Mouse (Mus musculus) forebrain, embryonic 16.5 days (tissue): ENCODE measurements around the gene E330021D16Rik. TPM values are rescaled to one million over a fixed set of nuclear protein-coding genes. Genes with fewer than 3 reads are reported as not detected.

Source experiments
- ATAC-seq: fragments of 200-750 bp; cut with Nextera tagmentation; 2 replicates; pipeline ENCODE4 v1.8.0; 2017; ENCODE audit warnings: mild to moderate bottlenecking, moderate library complexity
- H3K27ac ChIP-seq: fragments of 300-500 bp; sonication (generic); 2 replicates; pipeline ENCODE4 v1.5.1; 2014; ENCODE audit warnings: low read length, control low read depth
- H3K27me3 ChIP-seq: fragments of 300-500 bp; sonication (generic); replicated peaks from 2 replicates; pipeline ENCODE4 v1.6.1; 2014; ENCODE audit warnings: low read length; ENCODE audit not compliant: control insufficient read depth, insufficient read depth
- H3K36me3 ChIP-seq: fragments of 300-500 bp; sonication (generic); 2 replicates; pipeline ENCODE4 v1.6.1; 2014; ENCODE audit not compliant: control insufficient read depth, insufficient read depth
- H3K4me1 ChIP-seq: fragments of 300-500 bp; sonication (generic); replicated peaks from 2 replicates; pipeline ENCODE4 v1.6.1; 2014; ENCODE audit warnings: low read length; ENCODE audit not compliant: control insufficient read depth, insufficient read depth
- H3K4me2 ChIP-seq: fragments of 300-500 bp; sonication (generic); 2 replicates; pipeline ENCODE4 v1.6.1; 2014; ENCODE audit warnings: mild to moderate bottlenecking, low read length, control low read depth
- H3K4me3 ChIP-seq: fragments of 300-500 bp; sonication (generic); replicated peaks from 2 replicates; pipeline ENCODE4 v1.5.1; 2014; ENCODE audit warnings: mild to moderate bottlenecking, low read length, control low read depth
- H3K9ac ChIP-seq: fragments of 300-500 bp; sonication (generic); replicated peaks from 2 replicates; pipeline ENCODE4 v1.6.1; 2014; ENCODE audit warnings: low read depth, low read length, control low read depth
- H3K9me3 ChIP-seq: fragments of 300-500 bp; sonication (generic); 2 replicates; pipeline ENCODE4 v1.6.1; 2016; ENCODE audit warnings: low read length; ENCODE audit not compliant: control insufficient read depth
- WGBS: fragments of 180-500 bp; shearing (Covaris S2); extraction: QIAGEN DNeasy Blood & Tissue Kit; methylation state at CpG from one replicate; pipeline ENCODE4 v1.1.7; 2014; 5-methylcytosine and 5-hydroxymethylcytosine counted together
- polyA plus RNA-seq: library from polyadenylated mRNA; unstranded; fragments of >200 nt; fragmentation: Nextera tagmentation; extraction: Ambion mirVana; gene quantifications from 2 replicates; pipeline ENCODE4 v1.2.1, GENCODE M21; 2015

Gene E330021D16Rik
- not detected in 2 replicates for polyA plus RNA-seq

DNA sequence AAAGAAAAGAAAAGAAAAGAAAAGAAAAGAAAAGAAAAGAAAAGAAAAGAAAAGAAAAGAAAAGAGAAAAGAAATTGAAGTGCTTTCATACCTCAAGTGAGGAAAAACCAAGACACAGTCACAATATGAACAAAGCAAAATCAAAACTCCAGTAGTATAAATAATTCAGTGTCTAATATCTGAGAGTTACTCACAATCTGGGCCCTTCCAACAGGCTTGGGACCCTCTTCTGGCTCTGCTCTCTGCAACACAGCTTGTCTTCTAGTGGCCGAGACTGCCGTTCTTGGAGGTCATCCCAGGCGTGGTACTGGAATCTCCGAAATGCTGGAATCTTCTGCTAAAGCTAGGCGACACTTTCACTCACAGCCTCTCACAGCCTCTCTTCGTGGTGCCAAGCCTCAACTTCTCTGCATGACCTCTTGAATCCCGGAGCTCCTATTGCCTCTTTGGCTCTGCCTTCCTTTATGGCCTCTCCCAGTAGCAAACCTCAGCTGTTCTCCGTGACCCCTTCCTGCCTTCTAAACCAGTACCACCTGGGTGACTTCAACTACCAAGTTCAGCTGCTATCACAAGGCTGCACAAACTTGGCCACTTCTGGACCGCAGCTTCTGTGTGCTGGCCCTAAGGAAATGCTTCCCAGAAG lies at the start of gene E330021D16Rik:
Gene E330021D16Rik (minus strand): TSS at position 437 of the 643 bp plus-strand sequence.
- no peaks in the 10 kb centered on the region for H3K36me3 ChIP-seq
- 91% methylated on average over 9 of the region's 9 CpGs for WGBS
- no peak within 1 kb of the TSS for H3K27ac ChIP-seq
- ATAC-seq, result no peak
- H3K9ac ChIP-seq, result no peak within 1 kb of the TSS
- no peak within 1 kb of the TSS for H3K4me2 ChIP-seq
- no peaks in the 10 kb centered on the region for H3K27me3 ChIP-seq
- H3K4me3 ChIP-seq, result no peak within 1 kb of the TSS
- no peaks in the 10 kb centered on the region for H3K4me1 ChIP-seq
- no peaks in the 10 kb centered on the region for H3K9me3 ChIP-seq

DNA sequence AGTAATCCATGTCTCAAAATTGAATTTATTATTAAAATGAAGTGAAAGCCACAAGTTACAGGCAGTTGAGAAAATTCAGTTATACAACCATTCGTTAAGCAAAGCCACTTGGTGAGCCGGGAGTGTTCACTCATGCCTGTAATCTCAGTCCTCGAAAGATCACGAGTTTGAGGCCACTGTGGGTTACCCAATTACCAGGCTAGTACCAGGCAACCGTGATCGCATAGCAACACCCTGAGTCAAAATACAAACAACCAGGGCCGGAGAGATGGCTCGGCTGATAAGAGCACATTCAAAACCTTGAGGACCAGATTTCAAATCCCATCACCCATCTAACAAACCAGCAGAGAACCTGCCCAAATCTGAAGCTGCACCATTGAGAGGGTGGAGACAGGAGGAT lies 49.7 kb upstream of the E330021D16Rik start:
- peaks cover 17% of the 10 kb centered on the region for H3K4me1 ChIP-seq
- H3K4me2 ChIP-seq, result no peak overlapping the region
- WGBS, result 70% methylated on average over 8 of the region's 8 CpGs
- H3K4me3 ChIP-seq, result no peak overlapping the region
- no peak for ATAC-seq
- no peak overlapping the region for H3K27ac ChIP-seq
- H3K36me3 ChIP-seq, result no peaks in the 10 kb centered on the region
- H3K9me3 ChIP-seq, result no peaks in the 10 kb centered on the region
- no peaks in the 10 kb centered on the region for H3K27me3 ChIP-seq
- H3K9ac ChIP-seq, result no peak overlapping the region

DNA sequence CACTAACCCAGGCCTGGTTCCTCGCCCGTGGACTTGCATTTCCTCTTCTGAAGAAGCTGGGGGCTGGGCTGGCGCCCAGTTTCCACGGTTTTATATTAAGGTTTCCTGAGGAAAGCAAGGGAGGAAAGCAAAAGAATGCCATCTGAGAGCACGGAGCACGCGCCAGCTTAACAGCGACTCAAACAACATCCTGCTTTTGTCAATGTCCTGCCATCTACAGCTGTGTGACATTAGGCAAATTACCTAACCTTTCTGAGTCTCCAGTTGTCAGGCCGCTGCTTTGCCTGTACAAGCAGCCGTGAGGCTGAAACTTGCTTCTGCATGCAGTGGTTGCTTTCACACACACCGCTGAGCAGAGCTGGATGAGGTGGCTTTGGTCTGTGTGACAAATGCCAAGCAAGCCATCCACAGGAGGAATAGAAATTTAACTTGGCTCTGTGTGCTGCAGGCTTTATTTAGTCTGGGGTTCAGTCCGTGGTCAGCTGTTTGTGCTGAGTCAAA lies 48.8 kb upstream of the E330021D16Rik start:
- Histone ChIP-seq H3K9me3 (no peaks in the 10 kb centered on the region), H3K4me1 (peaks cover 13% of the 10 kb centered on the region), H3K36me3 (no peaks in the 10 kb centered on the region), H3K4me3 (no peak overlapping the region), H3K27ac (no peak overlapping the region), H3K27me3 (no peaks in the 10 kb centered on the region), H3K4me2 (no peak overlapping the region), H3K9ac (no peak overlapping the region)
- 67% methylated on average over 12 of the region's 12 CpGs for WGBS
- ATAC-seq, result no peak

DNA sequence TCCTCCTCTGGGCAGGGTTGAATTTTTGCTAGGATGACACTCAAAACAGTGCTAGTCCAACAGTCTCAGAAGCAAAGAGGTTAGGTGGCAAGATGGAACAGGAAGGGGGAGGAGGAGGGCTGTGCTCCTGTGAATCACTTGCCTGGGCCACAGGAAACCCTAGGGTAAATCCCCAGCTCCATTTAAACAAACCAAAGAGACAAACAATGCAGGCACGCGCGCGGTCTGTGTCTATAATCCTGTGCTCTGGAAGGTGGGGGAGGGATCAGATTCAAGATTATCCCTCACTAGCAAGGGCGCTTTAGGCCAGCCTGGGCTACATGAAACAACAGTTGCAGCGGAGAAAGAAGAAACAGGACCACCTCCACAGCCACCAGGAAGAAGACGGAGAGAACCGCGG lies 48.1 kb upstream of the E330021D16Rik start:
- H3K9ac ChIP-seq, result no peak overlapping the region
- H3K27ac ChIP-seq, result no peak overlapping the region
- H3K4me1 ChIP-seq, result peaks cover 8% of the 10 kb centered on the region
- no peaks in the 10 kb centered on the region for H3K27me3 ChIP-seq
- no peak overlapping the region for H3K4me2 ChIP-seq
- no peaks in the 10 kb centered on the region for H3K9me3 ChIP-seq
- H3K36me3 ChIP-seq, result no peaks in the 10 kb centered on the region
- H3K4me3 ChIP-seq, result no peak overlapping the region
- 40% methylated on average over 9 of the region's 9 CpGs for WGBS
- no peak for ATAC-seq

DNA sequence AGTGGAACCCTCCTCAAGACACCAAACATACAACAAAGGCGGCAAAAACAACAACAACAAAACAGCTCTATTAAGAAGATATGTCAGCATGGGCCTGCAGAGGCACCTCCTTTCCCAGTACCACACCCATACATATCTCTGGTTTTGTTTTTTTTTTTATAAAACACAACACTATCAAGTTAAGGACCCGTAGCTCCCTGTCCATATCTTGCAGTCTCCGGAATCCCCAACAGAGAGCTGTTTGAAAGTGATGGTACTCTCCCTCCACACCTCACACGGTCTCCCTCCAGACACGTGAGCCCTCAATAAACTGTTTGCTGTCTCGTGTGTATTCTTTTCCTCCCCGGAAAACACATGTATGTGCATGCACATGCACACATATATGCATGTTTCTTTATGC lies 43.8 kb upstream of the E330021D16Rik start:
- no peak for ATAC-seq
- no peak overlapping the region for H3K27ac ChIP-seq
- no peaks in the 10 kb centered on the region for H3K9me3 ChIP-seq
- H3K27me3 ChIP-seq, result no peaks in the 10 kb centered on the region
- no peaks in the 10 kb centered on the region for H3K4me1 ChIP-seq
- 94% methylated on average over 7 of the region's 7 CpGs for WGBS
- H3K4me2 ChIP-seq, result no peak overlapping the region
- no peak overlapping the region for H3K4me3 ChIP-seq
- H3K36me3 ChIP-seq, result no peaks in the 10 kb centered on the region
- no peak overlapping the region for H3K9ac ChIP-seq

DNA sequence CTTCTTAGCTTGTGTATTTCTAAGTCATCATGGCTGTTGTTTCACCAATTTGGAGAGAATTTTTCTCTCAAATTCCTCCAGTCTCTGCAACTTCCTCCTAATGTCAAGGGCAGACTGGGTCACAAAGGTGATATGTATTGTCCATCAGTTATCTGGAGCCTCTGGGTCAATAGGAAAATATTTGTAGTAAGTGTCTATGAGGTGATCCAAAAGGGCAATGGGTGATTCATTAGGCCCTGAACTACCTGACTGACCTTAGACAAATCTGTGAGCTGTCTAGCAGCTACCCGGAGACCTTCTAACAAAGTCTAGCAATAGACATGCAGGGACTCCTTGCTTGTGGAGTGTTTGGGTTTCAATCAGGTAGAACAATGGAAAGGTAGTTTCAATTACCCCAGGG lies 40.9 kb upstream of the E330021D16Rik start:
- H3K27ac ChIP-seq, result no peak overlapping the region
- no peaks in the 10 kb centered on the region for H3K4me1 ChIP-seq
- H3K4me2 ChIP-seq, result no peak overlapping the region
- no peaks in the 10 kb centered on the region for H3K9me3 ChIP-seq
- ATAC-seq, result no peak
- no peaks in the 10 kb centered on the region for H3K36me3 ChIP-seq
- no peak overlapping the region for H3K4me3 ChIP-seq
- no peaks in the 10 kb centered on the region for H3K27me3 ChIP-seq
- no peak overlapping the region for H3K9ac ChIP-seq
- 100% methylated on average over 1 of the region's 1 CpGs for WGBS

DNA sequence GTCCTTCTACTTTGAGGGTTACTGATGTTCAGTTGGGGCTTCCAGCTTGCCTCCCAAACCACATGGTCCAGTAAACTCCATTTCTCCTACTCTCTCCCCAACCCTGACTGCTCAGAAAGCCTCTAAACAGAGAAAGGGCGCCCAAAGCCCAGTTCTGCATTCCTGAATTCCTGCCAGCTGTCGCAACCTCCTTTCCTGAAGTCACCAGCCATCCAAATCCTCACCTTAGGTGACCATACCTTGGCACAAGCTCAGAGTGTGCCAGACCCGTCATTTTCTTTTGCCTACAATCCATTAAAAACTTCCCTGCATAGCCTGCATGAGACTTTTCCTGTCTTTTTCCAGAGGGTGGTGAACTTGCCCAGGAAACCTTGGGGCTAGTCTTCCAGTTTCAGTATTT lies 40.3 kb upstream of the E330021D16Rik start:
- Histone ChIP-seq H3K36me3 (no peaks in the 10 kb centered on the region), H3K4me1 (no peaks in the 10 kb centered on the region), H3K27me3 (no peaks in the 10 kb centered on the region), H3K9ac (no peak overlapping the region), H3K4me3 (no peak overlapping the region), H3K27ac (no peak overlapping the region), H3K4me2 (no peak overlapping the region), H3K9me3 (no peaks in the 10 kb centered on the region)
- WGBS, result 79% methylated on average over 3 of the region's 3 CpGs
- no peak for ATAC-seq

DNA sequence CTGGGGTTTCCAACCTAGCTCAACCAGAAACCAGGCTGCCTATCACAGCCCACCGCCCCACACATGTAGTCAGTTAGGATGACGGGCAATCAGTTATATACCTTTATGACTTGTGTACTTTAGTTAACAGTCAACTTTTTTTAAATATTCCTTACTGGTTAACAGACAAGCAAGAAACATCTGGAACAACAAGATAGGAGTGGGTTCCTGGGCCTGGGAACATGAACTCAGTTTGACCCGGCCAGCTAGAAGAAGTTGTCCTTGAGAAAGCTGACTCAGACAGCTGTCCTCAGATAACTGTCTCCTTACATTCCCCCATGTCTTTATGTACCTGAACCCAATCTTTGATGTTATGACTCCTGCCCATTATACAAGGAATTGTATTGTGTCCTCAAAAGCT lies 37.3 kb upstream of the E330021D16Rik start:
- H3K27me3 ChIP-seq, result no peaks in the 10 kb centered on the region
- WGBS, result 94% methylated on average over 3 of the region's 3 CpGs
- no peak overlapping the region for H3K4me2 ChIP-seq
- H3K4me3 ChIP-seq, result no peak overlapping the region
- no peaks in the 10 kb centered on the region for H3K9me3 ChIP-seq
- no peak for ATAC-seq
- no peak overlapping the region for H3K27ac ChIP-seq
- no peaks in the 10 kb centered on the region for H3K4me1 ChIP-seq
- no peak overlapping the region for H3K9ac ChIP-seq
- no peaks in the 10 kb centered on the region for H3K36me3 ChIP-seq

DNA sequence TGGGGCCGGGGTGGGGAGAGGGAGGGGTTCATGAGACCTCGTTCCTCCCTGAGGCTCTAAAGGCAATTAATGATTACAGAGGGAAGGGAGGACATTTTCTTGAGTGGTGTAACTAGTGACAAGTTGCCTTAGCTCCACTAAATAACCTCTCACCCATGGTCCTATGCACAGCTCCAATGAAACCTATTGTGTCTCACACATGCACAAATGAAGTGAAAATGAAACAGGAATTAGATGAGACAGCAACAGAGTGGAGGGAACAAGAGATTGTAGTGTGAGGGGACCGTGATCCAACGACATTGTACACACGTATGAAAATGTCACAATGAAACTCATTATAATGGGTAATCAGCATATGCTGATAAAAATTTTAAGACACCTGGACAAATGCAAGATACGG lies 35.5 kb upstream of the E330021D16Rik start:
- H3K4me1 ChIP-seq, result no peaks in the 10 kb centered on the region
- ATAC-seq, result no peak
- H3K27ac ChIP-seq, result no peak overlapping the region
- no peak overlapping the region for H3K9ac ChIP-seq
- 92% methylated on average over 6 of the region's 6 CpGs for WGBS
- H3K36me3 ChIP-seq, result no peaks in the 10 kb centered on the region
- no peak overlapping the region for H3K4me2 ChIP-seq
- no peaks in the 10 kb centered on the region for H3K9me3 ChIP-seq
- no peak overlapping the region for H3K4me3 ChIP-seq
- H3K27me3 ChIP-seq, result no peaks in the 10 kb centered on the region

DNA sequence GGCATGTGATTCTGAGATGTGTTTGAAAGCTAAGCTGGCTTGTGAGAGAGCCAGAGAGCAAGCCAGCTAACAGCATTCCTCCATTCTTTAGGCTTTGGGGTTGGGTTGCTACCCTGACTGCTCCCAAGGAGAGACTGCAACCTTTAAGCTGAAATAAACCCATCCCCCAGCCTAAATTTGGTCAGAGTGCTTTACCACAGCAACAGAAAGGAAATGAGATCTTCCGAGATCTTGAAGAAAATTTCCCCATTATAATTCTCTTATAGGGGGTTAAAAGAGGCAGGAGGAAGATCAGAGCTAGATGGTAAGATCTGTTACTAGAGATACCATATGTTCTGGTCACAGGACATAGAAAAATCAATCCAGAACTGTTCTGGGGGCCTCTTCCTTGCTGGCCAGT lies 34.6 kb upstream of the E330021D16Rik start:
- no peak overlapping the region for H3K4me3 ChIP-seq
- WGBS, result 89% methylated on average over 1 of the region's 1 CpGs
- no peaks in the 10 kb centered on the region for H3K27me3 ChIP-seq
- H3K9ac ChIP-seq, result no peak overlapping the region
- H3K4me1 ChIP-seq, result no peaks in the 10 kb centered on the region
- ATAC-seq, result no peak
- no peak overlapping the region for H3K27ac ChIP-seq
- H3K4me2 ChIP-seq, result no peak overlapping the region
- H3K36me3 ChIP-seq, result no peaks in the 10 kb centered on the region
- H3K9me3 ChIP-seq, result peaks cover 6% of the 10 kb centered on the region
